Mouse (Mus musculus) kidney, postnatal 25 days (tissue): ENCODE measurements around the gene Ceacam20.
"Not testable (repeated sequence)": the region's sequence is repeated elsewhere in the genome, so short reads cannot be mapped to it uniquely, and the experiment has no call there.

ENCODE experiments used
- DNase-seq, 2 experiments: peaks; one replicate each; pipeline ENCODE4 v3.0.0; 2021; ENCODE audit warnings: mixed read lengths in 2 of 2

The Ceacam20 gene

DNA sequence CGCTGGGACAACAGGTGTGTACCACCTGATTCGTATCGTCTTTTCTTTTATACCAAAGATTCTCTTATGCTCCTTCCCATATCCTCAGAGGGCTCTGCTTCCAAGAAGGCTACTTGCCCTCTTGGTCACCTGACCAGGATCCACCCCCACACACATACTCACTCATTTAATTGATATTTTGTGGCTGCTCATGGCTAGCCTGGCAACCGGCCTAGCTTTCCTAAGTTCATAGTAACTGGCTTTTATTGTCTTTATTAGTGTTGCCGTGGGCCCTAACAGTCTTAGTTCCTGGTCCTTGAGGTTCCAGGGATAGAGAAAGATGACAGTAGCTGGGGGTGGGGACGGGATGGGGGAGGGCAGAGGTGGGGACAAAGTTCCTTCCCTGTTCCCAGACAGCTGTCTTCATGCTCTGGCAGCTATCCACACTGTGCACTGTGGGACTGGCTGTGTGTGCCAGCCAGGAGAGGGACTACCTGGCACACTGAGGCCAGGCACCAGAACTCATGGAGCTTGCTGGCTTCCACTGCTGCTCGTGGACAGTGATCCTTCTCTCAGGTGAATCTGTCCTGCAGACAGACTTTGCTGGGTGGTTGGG is at the start of gene Ceacam20:
Gene Ceacam20 (plus strand): TSS at position 428 of the 595 bp plus-strand sequence.
- peak; percentile 18 to 52 for DNase-seq

DNA sequence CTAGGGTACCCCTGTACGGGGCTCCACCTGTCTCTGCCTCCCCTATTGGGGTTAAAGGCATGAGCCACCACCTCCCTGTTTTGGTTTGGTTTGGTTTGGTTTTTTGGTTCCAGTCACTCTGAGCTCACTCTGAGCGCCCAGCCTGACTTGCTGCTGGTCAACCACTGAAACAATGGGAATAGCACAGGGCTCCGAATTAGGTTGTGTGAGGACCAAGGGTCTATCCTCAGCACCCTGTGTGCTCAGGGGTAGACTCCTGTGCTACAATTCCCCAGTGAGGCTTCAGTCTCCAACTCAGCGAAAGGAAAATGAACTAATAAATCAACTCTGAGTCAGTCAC is 45.1 kb upstream of the Ceacam20 start:
- no peak for DNase-seq

DNA sequence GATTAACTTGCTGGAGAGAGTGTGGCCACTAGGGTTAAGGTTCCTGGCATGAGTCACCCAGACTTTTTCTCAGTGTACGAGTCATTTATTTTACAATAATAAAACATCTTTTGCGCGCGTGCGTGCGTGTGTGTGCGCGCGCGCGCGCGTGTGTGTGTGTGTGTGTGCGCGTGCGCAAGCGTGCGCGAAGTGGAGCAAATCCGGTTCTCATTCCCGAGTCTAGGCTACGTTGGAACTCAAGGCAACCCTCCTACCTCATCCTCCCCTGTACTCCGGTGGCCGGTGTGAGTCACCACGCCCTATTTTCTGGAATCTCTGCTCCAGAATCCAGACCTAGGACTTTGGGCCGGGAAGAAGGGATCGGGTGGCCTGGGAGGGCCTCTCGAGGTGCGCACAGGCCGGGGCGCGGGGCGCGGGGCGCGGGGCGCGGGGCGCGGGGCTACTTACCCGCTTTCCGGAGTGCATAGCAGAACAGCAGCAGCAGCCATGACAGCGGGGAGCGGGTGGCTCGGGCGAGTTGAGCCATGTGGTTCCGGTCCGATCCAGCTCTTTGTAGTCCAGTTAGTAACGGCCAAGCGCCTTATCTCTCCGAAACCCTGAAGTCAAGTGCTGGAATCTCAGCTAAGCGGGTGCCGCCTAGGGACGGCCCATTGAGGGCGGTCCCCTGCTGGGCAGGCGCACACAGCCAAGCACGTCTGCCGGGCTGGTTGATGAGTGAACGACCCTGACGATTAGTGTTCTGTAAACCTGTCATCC is 44.5 kb upstream of the Ceacam20 start, which contains the start of gene Pvr:
Gene Pvr (minus strand): TSS at position 655 of the 756 bp plus-strand sequence.
- peak; percentile 83 to 91 for DNase-seq

DNA sequence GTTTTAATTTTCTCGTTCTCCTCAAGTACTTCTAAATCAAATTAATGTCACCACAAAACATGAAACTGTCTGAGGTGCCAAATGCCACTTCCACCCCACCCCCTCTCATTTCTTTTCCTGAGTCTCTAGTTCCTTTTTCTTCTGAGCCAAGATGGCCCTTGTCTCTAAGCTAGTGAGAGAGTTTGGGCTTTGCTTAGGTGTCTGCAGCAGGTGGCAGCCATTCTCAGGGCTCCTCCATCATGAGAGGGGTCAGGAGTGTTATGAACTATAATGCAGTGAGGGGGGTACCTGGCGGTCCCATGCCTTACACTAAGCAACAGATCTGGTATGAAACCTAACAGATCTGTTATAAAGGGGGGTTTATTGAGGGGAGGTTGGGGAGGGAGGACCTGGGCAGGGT is 41.9 kb upstream of the Ceacam20 start:
- no peak for DNase-seq

DNA sequence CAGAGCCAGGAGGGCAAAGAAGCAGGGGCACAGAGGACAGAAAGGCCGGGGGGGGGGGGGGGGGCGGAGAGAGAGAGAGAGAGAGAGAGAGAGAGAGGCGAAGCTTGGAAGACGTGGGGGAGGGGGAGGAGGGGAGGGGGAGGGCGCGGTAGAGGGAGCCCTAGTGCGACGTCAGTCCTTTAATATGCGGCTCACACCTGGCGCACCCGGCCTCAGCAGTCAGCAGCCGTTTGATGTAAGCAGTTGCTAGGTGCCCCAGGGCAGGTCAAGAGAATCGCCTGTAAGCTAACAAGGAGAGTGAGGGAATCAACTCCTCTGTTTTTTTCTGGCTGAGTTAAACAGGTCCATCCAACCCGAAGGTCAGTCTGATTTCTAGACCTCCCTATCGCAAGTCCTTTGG is 41.4 kb upstream of the Ceacam20 start:
- peak in 1 of 2 experiments; percentile 58 for DNase-seq

GRCm38 (mm10) chr7:19925376-19925775 is 39.8 kb upstream of the Ceacam20 start:
- DNase-seq: no peak

GRCm38 (mm10) chr7:19926849-19927480 is 38.2 kb upstream of the Ceacam20 start:
- peak; percentile 54 to 60 for DNase-seq

GRCm38 (mm10) chr7:19928486-19928885 is 36.7 kb upstream of the Ceacam20 start:
- no peak for DNase-seq

DNA sequence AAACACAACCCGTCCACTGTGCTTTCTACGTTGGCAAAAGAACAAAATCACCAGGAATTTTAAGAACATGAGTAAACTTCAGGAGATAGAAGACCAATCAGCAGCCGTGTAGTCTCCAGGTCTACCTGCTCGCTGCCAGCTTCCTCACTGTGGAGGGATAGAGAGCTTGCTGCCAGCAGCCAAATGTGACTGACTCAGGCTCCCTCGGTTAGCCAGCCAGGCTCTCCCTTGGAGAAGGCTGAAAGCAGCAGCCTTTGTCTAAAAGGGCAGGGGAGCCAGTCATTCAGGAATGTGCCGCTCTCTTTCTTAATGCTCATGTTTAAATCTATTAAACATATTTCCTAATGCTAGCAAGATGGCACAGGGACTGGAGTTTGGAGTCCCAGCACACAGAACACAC is 34.7 kb upstream of the Ceacam20 start:
- not testable (repeated sequence) for DNase-seq

DNA sequence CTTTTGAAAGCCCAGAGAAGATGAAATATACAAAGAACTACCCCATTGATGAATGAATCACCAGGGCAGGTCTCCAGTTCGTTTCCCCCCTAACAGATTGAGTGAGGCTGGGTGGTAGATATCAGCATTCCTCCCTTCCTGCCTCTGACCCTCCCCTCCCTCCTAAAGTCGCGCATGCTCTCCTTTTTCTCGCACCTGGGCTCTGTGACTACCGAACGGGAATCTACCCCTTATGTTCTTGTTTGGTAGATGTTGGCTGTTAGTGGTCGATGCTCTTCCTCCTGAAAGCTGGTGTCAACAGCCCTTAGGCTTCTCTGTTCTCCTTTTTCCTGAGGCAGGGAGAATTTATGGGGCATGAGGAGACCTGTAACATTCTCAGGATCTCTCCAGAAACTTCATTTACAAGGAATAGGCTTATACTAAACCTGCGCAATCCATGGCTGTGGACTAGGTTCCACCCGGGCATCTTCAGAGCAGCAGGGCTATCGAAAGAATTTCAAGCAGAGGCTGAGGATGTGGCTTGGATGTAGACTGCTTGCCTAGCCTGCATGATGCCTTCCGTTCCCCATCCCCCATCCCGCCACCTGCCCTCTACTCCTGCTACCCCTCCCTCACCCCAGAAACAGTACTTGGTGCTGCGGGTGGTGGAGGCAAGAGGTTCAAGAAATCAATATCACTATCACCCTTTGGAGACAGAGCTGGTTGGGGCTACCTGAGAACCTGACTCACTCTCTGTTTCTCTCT is 32.9 kb upstream of the Ceacam20 start:
- DNase-seq: no peak

- DNase-seq: peak; percentile 52 to 74
Observed at GRCm38 (mm10) chr7:19932877-19933809, 32.1 kb upstream of the Ceacam20 start.

GRCm38 (mm10) chr7:19935171-19935751 is 30.0 kb upstream of the Ceacam20 start:
- DNase-seq: peak in 1 of 2 experiments; percentile 57

- DNase-seq: peak; percentile 56 to 66
Observed at GRCm38 (mm10) chr7:19935961-19936360, 29.3 kb upstream of the Ceacam20 start.

GRCm38 (mm10) chr7:19937229-19937821 is 27.9 kb upstream of the Ceacam20 start:
- no peak for DNase-seq

- DNase-seq: peak; percentile 90 to 93
Observed at GRCm38 (mm10) chr7:19939555-19940235, 25.5 kb upstream of the Ceacam20 start.

DNA sequence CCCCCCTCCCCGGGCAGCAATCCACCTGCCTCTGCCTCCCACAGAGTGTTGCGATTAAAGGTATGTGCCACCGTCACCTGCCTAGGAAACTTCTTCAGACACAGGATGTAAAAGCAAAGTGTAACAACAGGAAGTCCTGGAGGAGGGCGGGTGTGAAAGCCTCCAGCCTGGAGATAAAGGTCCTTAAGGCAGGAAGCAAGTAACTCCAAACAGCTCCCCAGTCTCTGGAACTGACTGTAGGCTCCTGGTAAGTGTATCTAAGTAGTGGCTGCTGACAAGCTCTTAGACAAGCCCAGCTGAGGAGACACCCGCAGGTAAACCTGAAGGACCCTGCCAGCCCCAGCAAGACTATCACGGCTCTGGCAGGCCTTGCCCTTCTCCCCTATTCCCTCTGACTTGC is 25.0 kb upstream of the Ceacam20 start:
- peak; percentile 33 to 66 for DNase-seq

- no peak for DNase-seq
Observed at GRCm38 (mm10) chr7:19944709-19945108, 20.5 kb upstream of the Ceacam20 start.

DNA sequence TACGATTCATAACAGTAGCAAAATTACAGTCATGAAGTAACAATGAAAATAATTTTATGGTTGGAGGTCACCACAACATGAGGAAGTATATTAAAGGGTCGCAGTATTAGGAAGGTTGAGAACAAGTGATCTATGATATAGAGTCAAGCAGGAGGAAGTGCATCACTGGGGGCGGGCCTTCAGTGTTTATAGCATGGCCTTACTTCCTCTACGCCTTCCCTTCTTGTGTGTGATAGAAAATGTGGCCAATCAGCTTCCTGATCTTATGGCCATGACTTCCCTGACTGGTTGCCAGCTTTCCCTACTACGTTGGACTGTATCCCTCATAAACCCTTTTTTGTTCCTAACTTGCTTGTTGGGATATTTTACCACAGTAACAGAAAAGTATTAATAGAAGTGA is 20.0 kb upstream of the Ceacam20 start:
- no peak for DNase-seq

GRCm38 (mm10) chr7:19945821-19946515 is 19.2 kb upstream of the Ceacam20 start:
- no peak for DNase-seq

GRCm38 (mm10) chr7:19948956-19949355 is 16.3 kb upstream of the Ceacam20 start:
- no peak for DNase-seq
